Mouse (Mus musculus) testis, adult 2 months (tissue): ENCODE measurements at regions not wholly inside any gene's neighbourhood (a gene's known extent, or its start where the extent isn't known, plus 50 kb on each side); places are given as distances from the start of the nearest gene placed in this dataset.

Experiments used
- CTCF ChIP-seq: fragments of 200-500 bp; IDR thresholded peaks from 2 replicates; pipeline ENCODE4 v1.5.1; 2012; ENCODE audit warnings: low read depth, mild to moderate bottlenecking, inconsistent platforms, low read length, moderate library complexity; ENCODE audit not compliant: control insufficient read depth, insufficient read depth, insufficient replicate concordance
- POLR2A ChIP-seq: fragments of 200-500 bp; IDR thresholded peaks from 2 replicates; pipeline ENCODE4 v1.6.1; 2012; ENCODE audit warnings: low read depth, mild to moderate bottlenecking, inconsistent platforms, low read length, moderate library complexity; ENCODE audit not compliant: control insufficient read depth

DNA sequence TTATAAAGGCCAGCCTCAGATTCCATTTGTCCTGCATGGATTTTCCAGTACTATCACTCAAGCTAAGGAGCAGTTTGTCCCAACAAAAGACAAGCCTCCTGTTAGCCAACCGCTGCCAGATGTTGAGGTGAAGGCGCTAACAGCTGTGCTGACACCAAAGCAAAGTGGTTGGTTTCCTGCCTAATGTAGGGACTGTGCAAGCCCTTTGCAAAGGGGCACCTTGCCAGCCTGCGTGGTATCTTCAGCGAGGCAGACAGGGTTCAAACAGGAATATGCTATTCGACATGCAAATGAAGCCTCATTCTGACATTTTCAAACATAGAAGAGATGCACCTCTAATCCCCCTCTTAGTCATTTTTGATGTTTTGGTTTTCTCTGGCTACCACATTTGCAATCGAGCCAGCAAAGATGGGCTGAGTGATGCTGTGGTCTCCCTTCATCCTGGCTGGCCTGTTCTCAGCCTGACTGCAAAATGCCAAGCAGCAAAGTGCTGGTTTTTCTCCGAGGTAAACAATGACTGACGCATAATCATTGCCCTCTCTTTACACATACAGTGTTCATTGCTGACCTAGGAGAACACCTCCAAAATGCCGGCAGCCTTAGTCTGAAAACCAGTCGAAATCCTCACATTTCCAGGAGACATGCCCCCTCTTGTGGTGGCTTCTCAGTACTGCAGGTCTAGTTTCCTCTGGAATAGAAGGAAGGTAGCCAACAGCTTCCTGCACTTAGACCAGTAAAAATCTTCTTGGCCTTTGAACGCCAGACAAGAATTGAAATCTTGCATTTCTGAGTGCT lies 84.3 kb upstream of the Tank start:
- TF ChIP-seq CTCF (peak; percentile 23; the same call in 1 of the 2 replicates), POLR2A (no peak)
